ENCODE assay signal across 14 mouse cellular contexts in the genomic region with DNA sequence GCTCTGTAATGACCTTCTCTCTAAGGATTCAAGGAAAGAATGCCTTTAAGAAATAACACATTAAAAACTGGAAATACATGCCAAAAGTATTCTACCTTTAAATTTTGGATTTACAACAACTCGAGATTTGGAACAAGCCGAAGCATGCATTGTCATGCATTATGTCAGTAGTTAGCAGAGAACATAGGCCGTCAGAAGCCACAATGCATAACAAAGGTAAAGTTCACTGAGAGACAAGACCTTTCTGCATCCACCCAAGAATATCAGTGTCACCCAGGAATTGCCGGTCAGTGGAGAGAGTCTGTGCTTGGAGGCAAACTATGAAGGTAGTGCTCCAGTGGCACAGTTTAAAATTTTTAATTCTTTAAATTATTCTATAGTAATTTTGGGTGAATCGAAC.
"Had no signal": no experiment of that assay in that cellular context is flagged by ENCODE, and none has a peak within 500 bp of the region (broad histone marks: within the 10 kb centered on the region; RNA-seq: fewer than 3 reads in every experiment).

No protein-coding gene starts in this region.

- DNase-seq: cerebellum, postnatal 10 days; cerebellum, postnatal 14 days; cerebellum, postnatal 25 days; cerebellum, postnatal 36 days; embryo, embryonic 11 days; forebrain, postnatal 0 days; gastrocnemius, adult 2 months; gastrocnemius, postnatal 10 days; gastrocnemius, postnatal 14 days; gastrocnemius, postnatal 25 days; gastrocnemius, postnatal 36 days; heart, adult 11 months; heart, adult 18-20 months; heart, adult 2 months had no signal
